Mouse (Mus musculus) stomach, postnatal 0 days (tissue): ENCODE measurements at regions not wholly inside any gene's neighbourhood (a gene's known extent, or its start where the extent isn't known, plus 50 kb on each side); places are given as distances from the start of the nearest gene placed in this dataset.

Experiments
- ATAC-seq: fragments of 200-750 bp; cut with Nextera tagmentation; 2 replicates; pipeline ENCODE4 v1.8.0; 2017; ENCODE audit not compliant: low FRiP score, low TSS enrichment
- DNase-seq: peaks from one replicate; pipeline ENCODE4 v3.0.0-alpha.2; 2016; ENCODE audit warnings: low spot score
- H3K27ac ChIP-seq: fragments of 300-500 bp; sonication (generic); replicated peaks from 2 replicates; pipeline ENCODE4 v1.5.1; 2014; ENCODE audit warnings: mild to moderate bottlenecking, control low read depth
- H3K27me3 ChIP-seq: fragments of 300-500 bp; sonication (generic); 2 replicates; pipeline ENCODE4 v1.6.1; 2014; ENCODE audit warnings: low read length; ENCODE audit not compliant: control insufficient read depth, insufficient read depth
- H3K36me3 ChIP-seq: fragments of 300-500 bp; sonication (generic); 2 replicates; pipeline ENCODE4 v1.6.1; 2014; ENCODE audit warnings: low read length, mixed read lengths; ENCODE audit not compliant: control insufficient read depth, insufficient read depth
- H3K4me1 ChIP-seq: fragments of 300-500 bp; sonication (generic); replicated peaks from 2 replicates; pipeline ENCODE4 v1.6.1; 2014; ENCODE audit warnings: antibody characterized with exemption; ENCODE audit not compliant: control insufficient read depth, insufficient read depth
- H3K4me2 ChIP-seq: fragments of 300-500 bp; sonication (generic); replicated peaks from 2 replicates; pipeline ENCODE4 v1.6.1; 2014; ENCODE audit warnings: low read depth, mild to moderate bottlenecking, control low read depth, moderate library complexity
- H3K4me3 ChIP-seq: fragments of 300-500 bp; sonication (generic); 2 replicates; pipeline ENCODE4 v1.5.1; 2014; ENCODE audit warnings: low read depth, low read length, control low read depth
- H3K9ac ChIP-seq: fragments of 300-500 bp; sonication (generic); 2 replicates; pipeline ENCODE4 v1.6.1; 2014; ENCODE audit warnings: mild to moderate bottlenecking, low read length, control low read depth, mixed read lengths
- H3K9me3 ChIP-seq: fragments of 300-500 bp; sonication (generic); 2 replicates; pipeline ENCODE4 v1.6.1; 2016; ENCODE audit warnings: low read length; ENCODE audit not compliant: control insufficient read depth
- CTCF ChIP-seq: IDR thresholded peaks from 2 replicates; pipeline ENCODE4 v1.5.1; 2016; ENCODE audit warnings: antibody characterized with exemption, low read depth, mild to moderate bottlenecking, moderate library complexity
- EP300 ChIP-seq: optimal IDR thresholded peaks from 2 replicates; pipeline ENCODE3; 2016; ENCODE audit warnings: antibody characterized with exemption
- WGBS: fragments of 180-500 bp; shearing (Covaris S2); extraction: QIAGEN DNeasy Blood & Tissue Kit; methylation state at CpG from one replicate; pipeline ENCODE4 v1.1.7; 2014; 5-methylcytosine and 5-hydroxymethylcytosine counted together

DNA sequence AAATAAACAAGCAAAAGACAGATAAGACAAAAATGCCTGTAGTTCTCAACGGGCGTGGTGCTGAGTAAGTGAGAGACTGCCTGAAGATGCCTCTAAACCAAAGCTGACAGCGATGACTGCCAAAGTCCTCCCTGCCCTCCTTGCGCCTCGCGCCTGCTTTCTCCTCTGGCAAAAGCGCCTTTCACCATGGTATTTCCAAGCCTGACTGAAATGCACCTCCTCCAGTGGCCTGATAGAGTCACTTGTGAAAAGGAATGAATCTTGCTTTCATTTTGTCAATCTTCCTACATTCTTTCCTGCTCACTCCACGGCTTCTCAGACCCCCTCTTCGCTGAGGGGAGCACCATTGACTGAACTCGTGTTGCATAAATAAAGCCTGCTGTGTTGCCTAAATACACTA lies 409.8 kb downstream of the Sox2 start:
- 45% methylated on average over 10 of the region's 10 CpGs for WGBS
- DNase-seq: no peak

DNA sequence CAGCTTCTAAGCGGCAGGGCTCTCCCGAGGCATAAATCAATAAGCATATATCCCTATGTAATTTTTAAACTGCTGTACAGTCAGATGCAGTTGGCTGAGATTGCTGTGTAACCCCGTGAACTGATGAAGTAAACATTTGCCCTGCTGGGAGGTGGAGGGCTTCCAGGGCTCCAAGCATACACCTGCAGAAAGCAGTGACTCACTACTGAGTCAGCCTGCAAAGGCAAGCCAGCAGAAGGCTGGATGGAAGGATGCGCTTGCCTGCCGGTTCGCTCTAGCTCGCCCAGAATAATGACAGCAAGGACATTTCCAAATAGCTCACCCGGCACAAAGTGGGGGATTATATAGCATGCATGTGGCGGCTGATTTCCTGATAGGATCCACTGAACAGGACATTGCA lies 416.6 kb downstream of the Sox2 start:
- peak; percentile 95 for ATAC-seq
- no peak overlapping the region for H3K9ac ChIP-seq
- no peaks in the 10 kb centered on the region for H3K4me1 ChIP-seq
- peak; percentile 76 for DNase-seq
- H3K9me3 ChIP-seq: no peaks in the 10 kb centered on the region
- no peaks in the 10 kb centered on the region for H3K36me3 ChIP-seq
- no peak overlapping the region for H3K27ac ChIP-seq
- no peak overlapping the region for H3K4me3 ChIP-seq
- TF ChIP-seq CTCF: no peak
- peak; percentile 64 for TF ChIP-seq EP300
- H3K4me2 ChIP-seq: no peak overlapping the region
- no peaks in the 10 kb centered on the region for H3K27me3 ChIP-seq
- WGBS: 15% methylated on average over 9 of the region's 9 CpGs

More for the DNA sequence above, 409.8 kb downstream of the Sox2 start:
- Histone ChIP-seq H3K27me3 (no peaks in the 10 kb centered on the region), H3K27ac (no peak overlapping the region), H3K4me1 (no peaks in the 10 kb centered on the region), H3K36me3 (no peaks in the 10 kb centered on the region), H3K9me3 (no peaks in the 10 kb centered on the region), H3K4me2 (0 out of 2 replicates have a peak overlapping the region, but pooled peaks have one; percentile 11), H3K4me3 (no peak overlapping the region), H3K9ac (no peak overlapping the region)
- TF ChIP-seq CTCF (no peak), EP300 (no peak)
- ATAC-seq: no peak

DNA sequence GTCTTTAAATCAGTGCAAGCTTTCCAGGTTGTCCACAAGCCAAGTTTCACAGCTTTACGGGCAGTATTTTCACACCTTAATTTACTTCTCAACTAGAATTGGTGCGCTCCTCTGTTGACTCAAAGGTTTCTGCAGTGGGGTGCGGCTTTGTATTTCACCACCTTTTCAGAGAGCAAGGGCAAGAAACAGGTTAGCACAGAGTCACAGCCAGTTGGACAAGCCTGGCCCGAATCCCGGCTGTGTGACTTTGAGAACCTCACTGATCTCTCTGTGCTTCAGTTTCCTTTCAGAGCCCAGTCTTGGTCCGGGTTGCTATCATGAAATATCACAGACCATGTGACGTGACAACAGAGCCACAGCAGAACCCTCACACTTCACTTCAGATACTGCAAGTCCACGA lies 418.4 kb downstream of the Sox2 start:
- peak overlapping the region; percentile 83 for H3K27ac ChIP-seq
- peak; percentile 90 for ATAC-seq
- no peak overlapping the region for H3K9ac ChIP-seq
- H3K27me3 ChIP-seq: no peaks in the 10 kb centered on the region
- H3K36me3 ChIP-seq: no peaks in the 10 kb centered on the region
- no peaks in the 10 kb centered on the region for H3K9me3 ChIP-seq
- no peak overlapping the region for H3K4me2 ChIP-seq
- H3K4me1 ChIP-seq: no peaks in the 10 kb centered on the region
- TF ChIP-seq EP300: peak; percentile 60
- no peak for TF ChIP-seq CTCF
- WGBS: 60% methylated on average over 8 of the region's 8 CpGs
- H3K4me3 ChIP-seq: no peak overlapping the region
- DNase-seq: peak; percentile 74

DNA sequence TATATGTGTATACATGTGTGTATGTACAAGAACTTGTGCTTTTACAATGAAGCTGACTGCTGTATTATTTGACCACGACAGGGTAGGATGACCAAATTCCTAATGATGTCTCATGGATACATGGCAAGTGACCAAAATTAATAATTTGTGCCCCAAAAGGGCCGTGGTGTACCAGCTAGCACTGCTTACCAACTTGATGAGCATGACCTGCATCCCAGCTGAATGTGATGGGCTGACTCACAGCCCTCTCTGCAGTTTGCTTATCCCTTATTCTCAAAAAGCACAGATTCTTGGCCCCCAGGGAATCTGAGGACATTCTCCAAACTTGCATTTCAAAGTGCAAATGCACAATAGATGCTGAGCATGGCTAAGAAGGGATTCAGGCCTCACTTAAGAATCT lies 420.8 kb downstream of the Sox2 start:
- Histone ChIP-seq H3K4me2 (no peak overlapping the region), H3K36me3 (no peaks in the 10 kb centered on the region), H3K27ac (no peak overlapping the region), H3K4me1 (no peaks in the 10 kb centered on the region), H3K9ac (no peak overlapping the region), H3K9me3 (no peaks in the 10 kb centered on the region), H3K4me3 (no peak overlapping the region), H3K27me3 (no peaks in the 10 kb centered on the region)
- no peak for ATAC-seq
- TF ChIP-seq EP300 (no peak), CTCF (no peak)
- no peak for DNase-seq
- 61% methylated on average over 2 of the region's 2 CpGs for WGBS

DNA sequence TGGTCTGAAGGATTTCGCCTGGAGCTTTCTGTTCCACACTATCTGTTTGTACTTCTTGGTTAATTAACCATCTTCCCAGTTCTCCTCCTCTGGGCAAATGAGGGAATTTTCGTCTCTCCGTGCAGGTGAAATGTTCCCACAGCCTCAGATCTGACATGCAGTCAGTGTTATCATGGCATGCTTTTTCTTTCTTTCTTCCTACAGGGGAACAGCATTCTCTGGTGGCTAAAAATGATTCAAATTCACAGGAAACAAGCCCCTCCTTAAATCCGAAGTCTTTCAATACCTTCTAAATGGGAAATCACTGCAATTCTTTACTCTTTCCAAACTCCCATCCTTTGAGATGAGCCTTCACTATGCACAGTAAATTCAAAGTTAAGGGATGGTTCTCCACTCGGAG lies 429.7 kb downstream of the Sox2 start:
- 56% methylated on average over 5 of the region's 5 CpGs for WGBS
- Histone ChIP-seq H3K4me2 (no peak overlapping the region), H3K27ac (no peak overlapping the region), H3K27me3 (no peaks in the 10 kb centered on the region), H3K9ac (no peak overlapping the region), H3K4me3 (no peak overlapping the region), H3K9me3 (no peaks in the 10 kb centered on the region), H3K36me3 (no peaks in the 10 kb centered on the region), H3K4me1 (no peaks in the 10 kb centered on the region)
- TF ChIP-seq EP300 (no peak), CTCF (peak; percentile 35)
- DNase-seq: no peak
- ATAC-seq: no peak

DNA sequence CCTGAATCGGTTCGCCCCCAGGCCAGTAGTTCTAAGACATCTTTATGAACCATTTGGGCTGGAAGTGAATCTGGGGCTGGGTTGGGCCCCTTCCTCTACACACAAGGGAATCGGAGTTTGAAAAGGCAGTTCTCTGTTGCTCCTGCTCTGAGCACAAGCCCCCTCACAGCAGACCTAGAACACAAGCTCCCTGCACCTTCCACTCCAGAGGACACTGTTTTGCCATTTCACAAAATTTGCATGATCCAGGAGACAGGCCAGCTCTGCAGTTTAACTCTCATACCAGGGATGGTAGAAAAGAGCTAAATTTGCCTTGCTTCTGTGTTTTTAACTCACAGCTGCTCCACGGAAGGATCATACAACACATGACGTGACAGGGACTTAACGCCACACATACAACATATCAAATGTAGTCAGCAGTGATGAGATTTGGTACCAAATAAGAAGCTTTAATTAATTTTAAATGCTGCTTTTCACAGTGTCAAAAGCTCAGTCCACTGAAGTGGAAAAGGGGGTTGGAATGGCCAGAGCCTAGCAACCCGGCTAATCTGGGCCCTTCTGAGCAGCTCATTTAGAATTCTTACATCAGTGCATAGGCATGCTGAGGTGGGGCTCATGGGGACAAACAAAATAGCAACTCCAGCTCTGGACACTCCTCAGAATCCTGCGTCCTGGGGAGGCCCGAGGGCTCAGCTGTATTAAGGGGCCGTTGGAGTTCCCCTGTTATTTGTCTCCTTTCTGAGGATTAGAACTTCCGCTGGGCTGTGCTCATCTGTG lies 434.1 kb downstream of the Sox2 start:
- Histone ChIP-seq H3K27me3 (no peaks in the 10 kb centered on the region), H3K36me3 (no peaks in the 10 kb centered on the region), H3K4me2 (no peak overlapping the region), H3K4me1 (no peaks in the 10 kb centered on the region), H3K4me3 (no peak overlapping the region), H3K9ac (no peak overlapping the region), H3K9me3 (no peaks in the 10 kb centered on the region), H3K27ac (no peak overlapping the region)
- DNase-seq (no peak), ATAC-seq (no peak)
- TF ChIP-seq CTCF: no peak
- TF ChIP-seq EP300: no peak
- 63% methylated on average over 11 of the region's 11 CpGs for WGBS
